Mouse (Mus musculus) gastrocnemius, adult 8-10 months (tissue): ENCODE measurements at regions not wholly inside any gene's neighbourhood (a gene's known extent, or its start where the extent isn't known, plus 50 kb on each side); places are given as distances from the start of the nearest gene placed in this dataset.

Experiments used
- DNase-seq, 2 experiments: peaks; one replicate each; pipeline ENCODE4 v3.0.0; 2022; ENCODE audit warnings: low spot score in 2 of 2

- DNase-seq: no peak
Measured at GRCm38 (mm10) chr8:7827811-7828210, 833.2 kb downstream of the Efnb2 start.

GRCm38 (mm10) chr8:7808395-7808794 is 852.6 kb downstream of the Efnb2 start:
- DNase-seq: no peak

- no peak for DNase-seq
Measured at GRCm38 (mm10) chr8:7799221-7799620, 861.8 kb downstream of the Efnb2 start.

- DNase-seq: no peak
Measured at GRCm38 (mm10) chr8:7796156-7796555, 864.9 kb downstream of the Efnb2 start.

DNA sequence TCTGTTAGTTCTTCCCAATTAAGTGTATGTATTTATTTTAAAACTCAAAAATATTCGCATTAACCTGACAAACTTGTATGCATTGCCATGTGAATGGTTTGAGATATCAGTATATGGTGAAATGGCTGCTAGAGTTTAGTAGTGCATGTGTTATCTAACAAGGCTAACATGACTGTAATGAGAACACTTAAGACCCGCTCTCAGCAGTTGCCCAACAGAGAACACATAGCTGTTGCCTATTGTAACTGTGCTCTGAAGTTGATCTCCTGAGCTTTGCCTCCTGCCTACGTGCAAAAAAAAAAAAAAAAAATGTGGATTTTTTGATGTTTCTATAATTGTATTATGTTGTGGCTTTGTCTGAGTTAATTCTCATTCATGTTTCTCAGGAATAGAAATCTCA is 897.2 kb downstream of the Efnb2 start:
- DNase-seq: no peak

- DNase-seq: no peak
Measured at GRCm38 (mm10) chr8:7760987-7761386, 900.1 kb downstream of the Efnb2 start.

DNA sequence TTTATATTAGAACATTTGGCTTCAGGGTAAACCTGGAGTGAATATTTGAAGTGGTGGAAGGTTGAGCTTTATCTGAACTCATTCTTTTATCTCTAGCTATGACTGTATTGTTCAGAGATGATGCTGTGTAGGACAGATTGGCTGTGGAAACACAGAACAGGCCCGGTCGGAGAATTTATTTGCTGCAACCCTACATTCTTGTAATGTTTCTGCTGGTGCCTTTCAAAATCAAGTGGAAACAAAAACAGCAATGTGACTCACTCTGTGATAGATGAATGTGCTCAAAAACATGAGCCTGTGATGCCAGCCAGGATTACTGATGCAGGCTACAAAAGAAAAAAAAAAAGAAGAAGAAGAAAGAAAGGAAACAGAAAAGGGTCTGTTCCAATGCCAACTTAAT is 928.3 kb downstream of the Efnb2 start:
- DNase-seq: no peak

GRCm38 (mm10) chr8:7721880-7722279 is 939.2 kb downstream of the Efnb2 start:
- DNase-seq: no peak

DNA sequence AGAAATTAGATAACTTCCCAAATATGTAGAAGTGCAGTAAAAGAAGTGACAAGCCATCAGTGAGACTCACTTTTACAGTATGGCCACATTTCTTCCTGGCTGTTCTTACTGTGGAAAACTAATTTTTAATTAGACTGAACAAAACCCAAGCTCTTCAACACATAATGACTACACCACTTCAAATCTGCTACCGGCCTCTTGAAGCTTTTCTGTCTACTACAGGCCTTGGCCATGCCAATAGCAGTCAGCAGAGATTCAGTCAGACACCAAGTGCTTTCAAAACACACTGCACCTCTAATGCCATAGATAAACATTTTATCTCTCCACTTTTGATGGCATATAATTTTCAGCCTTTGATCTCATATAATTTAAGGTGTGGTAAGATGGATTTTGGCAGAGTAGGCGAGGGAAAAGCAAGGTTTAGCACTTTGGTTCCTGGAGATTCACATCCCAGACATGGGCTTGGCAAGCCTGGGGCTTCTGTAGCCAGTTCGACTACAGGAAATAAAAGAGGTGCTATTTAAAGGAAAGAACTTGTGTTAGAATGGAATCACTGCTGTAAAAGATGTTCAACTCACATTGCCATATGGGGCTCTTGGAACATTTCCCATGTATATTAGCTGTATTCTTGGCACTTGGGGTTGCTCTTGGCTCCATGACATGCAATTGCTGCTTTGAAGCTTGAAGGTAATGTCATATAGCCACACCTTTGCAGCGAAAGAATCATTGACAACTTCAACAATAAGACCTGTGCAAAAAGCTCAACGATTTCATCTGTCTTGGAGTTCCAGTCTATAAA is 941.9 kb downstream of the Efnb2 start:
- no peak for DNase-seq

DNA sequence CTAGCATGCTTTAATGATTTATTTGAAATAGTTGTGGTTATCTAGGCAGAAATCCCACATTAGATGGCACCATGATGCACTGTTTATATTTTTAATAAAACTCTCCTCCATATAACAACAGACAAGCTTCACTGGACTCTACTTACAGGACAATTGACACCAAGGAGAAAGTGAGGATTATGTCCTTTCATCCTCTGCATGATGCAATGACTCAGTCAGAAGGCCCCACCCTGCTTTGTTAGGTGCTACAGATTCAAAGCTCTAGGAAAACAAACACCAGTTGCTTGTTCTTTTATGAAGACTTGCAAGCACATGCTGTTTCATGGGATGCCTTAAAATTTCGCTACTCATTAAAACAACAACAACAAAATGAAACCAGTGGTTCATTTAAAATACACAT is 950.3 kb downstream of the Efnb2 start:
- DNase-seq: no peak

GRCm38 (mm10) chr8:7709406-7709805 is 951.6 kb downstream of the Efnb2 start:
- DNase-seq: no peak

- DNase-seq: no peak
Measured at GRCm38 (mm10) chr8:7691355-7691996, 969.6 kb downstream of the Efnb2 start.

GRCm38 (mm10) chr8:7653804-7654203 is 1007.2 kb downstream of the Efnb2 start:
- DNase-seq: no peak
